Mouse (Mus musculus): ENCODE results near the gene Spsb2.
"Not testable (repeated sequence)": the region's sequence is repeated elsewhere in the genome, so short reads cannot be mapped to it uniquely, and the experiment has no call there.

The Spsb2 gene

DNA sequence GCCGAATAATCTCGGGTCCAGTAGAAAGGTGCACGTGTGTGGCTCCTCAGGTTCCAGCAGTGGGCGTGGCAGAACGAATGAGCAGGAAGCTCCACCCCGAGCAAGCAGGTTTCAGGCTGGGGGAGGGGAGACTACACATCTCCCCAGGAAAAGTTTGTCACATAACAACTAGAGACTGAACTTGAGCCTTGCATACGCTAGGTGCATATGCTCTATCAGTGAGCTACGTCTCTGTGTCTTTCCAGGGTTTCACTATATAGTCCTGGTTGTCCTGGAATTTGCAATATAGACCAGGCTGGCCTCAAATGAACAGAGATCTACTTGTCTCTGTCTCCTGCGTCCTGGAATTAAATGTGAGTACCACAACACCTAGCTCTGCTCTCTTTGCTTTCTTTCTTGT is 6.1 kb upstream of the Spsb2 start:
- not testable (repeated sequence) for DNase-seq (ENCODE audit: low spot score in 2 of 2)

DNA sequence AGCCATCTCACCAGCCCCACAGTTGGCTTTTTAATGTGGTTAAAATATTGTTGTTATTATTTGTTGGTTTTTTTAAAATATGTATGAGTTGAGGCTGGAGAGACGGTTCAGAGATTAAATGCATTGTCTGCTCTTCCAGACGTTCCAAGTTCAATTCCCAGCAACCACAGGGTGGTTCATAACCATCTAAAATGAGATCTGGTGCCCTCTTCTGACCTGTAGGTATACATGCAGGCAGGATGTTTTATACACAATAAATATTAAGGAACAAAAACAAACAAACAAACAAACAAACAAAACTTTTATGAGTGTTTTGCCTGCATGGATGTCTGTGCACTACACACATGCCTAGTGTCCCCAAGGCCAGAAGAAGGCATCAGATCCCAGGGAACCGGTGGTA is 5.4 kb upstream of the Spsb2 start:
- DNase-seq (ENCODE audit: low spot score in 2 of 2) = no peak

DNA sequence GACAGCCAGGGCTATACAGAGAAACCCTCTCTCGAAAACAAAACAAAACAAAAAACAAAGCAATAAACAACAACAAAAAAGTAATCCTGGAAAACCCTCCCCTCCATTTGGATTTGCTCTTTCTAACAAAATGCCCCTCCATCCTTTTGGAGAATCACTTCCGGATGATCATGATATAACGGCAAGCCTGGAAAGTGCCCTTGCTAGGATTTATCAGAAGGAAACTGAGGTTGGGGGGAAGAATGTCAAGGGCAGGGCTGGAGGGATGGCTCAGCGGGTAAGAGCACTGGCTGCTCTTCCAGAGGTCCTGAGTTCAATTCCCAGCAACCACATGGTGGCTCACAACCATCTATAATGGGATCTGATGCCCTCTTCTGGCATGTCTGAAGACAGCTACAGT is 4.8 kb upstream of the Spsb2 start:
- DNase-seq (ENCODE audit: low spot score in 2 of 2) = not testable (repeated sequence)

DNA sequence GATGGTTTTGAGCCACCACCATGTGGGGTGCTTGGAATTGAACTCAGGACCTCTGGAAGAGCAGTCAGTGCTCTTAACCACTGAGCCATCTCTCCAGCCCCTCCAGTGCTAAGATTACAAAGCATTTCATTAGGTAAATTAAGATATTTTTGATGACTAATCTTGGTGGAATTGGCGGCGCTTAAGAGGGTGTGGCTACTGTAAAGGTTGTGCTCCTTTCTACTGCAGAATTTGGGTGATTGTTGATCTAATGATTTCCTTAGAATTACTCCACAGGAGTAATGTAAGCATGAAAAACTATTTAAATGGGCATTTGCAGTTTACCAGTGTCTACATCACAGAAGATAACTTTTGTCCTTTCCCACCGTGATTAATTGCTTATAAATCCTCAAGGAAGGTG is 4.1 kb upstream of the Spsb2 start:
- no peak for DNase-seq (ENCODE audit: low spot score in 2 of 2)

DNA sequence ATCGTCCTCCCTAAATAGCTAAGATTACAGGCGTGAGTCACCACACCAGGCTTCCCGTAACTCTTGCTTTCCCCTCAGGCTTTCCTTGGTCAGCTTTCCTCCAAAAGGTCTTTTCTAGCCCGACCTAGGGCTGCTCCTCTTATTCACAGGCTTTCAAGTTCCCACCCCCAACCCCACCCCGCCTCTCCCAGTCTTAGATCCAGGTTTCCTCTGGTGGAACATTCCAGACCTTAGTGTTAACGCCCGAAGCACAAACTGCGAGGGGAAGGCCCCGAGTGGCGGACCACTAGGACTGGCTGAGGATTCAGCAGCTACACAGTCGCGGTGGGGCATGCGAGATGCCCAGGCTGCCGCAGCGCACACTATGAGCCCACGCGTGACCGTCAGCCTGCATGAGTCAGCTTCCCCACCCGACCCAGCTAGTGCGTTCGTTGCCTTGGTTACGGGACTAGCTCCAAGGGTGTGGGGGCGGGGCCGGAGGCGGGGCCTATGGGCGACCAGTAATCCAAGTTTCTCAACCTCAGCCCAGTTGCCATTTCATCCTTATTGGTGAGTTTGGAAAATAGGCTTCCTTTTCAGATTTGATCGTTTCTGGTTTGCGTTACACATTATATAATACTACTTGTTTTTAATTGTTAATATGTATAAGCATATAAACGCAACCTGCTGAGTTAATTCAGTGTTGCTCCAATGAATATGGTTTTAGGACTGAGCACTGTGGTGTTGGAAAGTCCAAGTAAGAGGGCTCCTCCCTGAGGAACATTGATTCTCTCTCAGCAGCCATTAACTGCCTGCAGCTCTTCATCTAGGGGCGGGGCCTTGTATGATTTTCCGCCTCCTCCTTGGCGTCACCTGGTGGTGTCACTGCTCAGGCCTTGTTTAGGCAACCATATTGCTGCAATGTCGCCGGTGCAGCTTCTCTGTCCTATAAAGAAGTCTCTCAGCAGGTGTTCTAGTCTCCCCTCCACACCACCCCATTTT is 2.8 kb upstream of the Spsb2 start:
- DNase-seq (ENCODE audit: low spot score in 2 of 2) = peak; percentile 93 to 95

DNA sequence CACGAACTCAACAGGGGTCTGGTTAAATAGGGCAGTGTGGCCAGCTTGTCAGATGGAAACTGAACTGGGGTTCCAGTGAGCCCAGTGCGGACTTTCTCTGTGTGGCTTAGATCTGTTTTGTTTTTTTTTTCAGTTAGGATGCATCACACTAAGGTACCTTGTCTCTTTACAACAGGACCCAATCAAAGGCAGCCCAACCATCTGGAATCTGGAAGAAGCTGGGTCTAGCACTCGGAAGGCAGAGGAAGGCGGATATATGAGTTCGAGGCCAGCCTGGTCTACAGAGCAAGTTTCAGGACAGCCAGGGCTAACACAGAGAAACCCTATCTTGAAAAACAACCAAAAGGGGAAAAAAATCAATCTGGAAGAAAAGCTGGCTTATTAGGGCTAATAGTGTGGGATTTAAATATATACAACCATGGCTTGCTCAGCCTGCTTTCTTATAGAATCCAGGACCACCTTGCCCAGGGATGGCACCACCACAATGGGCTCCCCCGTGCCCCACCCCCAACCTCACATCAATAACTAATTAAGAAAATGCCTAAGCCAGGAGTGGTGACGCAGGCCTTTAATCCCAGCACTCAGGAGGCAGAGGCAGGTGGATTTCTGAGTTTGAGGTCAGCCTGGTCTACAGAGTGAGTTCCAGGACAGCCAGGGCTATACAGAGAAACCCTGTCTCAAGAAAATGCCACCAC is 1.9 kb upstream of the Spsb2 start:
- DNase-seq (ENCODE audit: low spot score in 2 of 2) = no peak

DNA sequence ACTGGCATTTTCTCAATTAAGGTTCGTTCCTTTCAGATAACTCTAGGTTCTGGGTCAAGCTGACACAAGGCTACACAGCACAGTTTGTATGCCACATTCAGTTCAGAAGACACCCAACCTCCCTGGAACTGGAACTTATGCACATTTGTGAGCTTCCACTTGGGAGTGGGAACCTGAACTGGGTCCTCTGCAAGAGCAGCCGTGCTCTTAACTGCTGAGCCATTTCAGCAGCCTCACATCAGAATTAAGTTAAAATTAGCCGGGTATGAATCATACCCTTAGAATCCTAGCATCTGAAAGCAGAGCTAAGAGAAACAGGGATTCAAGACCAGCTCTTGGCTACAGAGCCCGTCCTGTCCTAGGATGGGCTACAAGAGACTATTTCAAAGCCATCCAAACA is 1.1 kb upstream of the Spsb2 start:
- DNase-seq (ENCODE audit: low spot score in 2 of 2) = no peak

DNA sequence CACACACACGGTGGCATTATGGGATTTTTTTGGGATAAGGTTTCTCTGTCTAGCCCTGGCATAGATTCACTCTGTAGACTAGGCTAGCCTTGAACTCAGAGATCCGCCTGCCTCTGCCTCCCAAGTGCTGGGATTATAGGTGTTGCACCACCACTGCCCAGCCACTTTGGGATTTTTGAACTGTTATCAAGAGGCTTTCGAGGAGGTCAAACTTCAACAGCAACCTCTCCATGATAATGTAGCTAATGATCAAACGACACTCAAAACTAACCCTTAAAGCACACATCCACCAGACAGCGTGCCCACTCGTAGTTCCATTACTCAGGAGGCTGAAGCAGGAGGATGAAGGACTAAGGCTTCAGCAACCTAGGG is 489 bp upstream of the Spsb2 start:
- no peak for DNase-seq (ENCODE audit: low spot score in 2 of 2)

DNA sequence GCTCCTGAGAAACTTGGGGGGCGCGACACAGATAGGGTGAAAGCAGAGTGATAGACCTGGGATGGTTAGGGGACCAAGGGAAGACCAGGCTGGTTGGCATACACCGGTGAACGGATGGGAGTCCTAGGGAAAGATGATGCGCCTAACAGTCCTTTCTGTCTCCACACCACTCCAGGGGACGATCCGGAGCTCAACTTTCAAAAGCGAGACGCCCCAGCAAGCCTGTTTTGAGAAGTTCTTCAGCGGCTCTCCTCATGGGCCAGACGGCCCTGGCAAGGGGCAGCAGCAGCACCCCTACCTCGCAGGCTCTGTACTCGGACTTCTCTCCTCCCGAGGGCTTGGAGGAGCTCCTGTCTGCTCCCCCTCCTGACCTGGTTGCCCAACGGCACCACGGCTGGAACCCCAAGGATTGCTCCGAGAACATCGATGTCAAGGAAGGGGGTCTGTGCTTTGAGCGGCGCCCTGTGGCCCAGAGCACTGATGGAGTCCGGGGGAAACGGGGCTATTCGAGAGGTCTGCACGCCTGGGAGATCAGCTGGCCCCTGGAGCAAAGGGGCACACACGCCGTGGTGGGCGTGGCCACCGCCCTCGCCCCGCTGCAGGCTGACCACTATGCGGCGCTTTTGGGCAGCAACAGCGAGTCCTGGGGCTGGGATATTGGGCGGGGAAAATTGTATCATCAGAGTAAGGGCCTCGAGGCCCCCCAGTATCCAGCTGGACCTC is 752 bp downstream of the Spsb2 start:
- DNase-seq (ENCODE audit: low spot score in 2 of 2) = peak; percentile 84 to 87

DNA sequence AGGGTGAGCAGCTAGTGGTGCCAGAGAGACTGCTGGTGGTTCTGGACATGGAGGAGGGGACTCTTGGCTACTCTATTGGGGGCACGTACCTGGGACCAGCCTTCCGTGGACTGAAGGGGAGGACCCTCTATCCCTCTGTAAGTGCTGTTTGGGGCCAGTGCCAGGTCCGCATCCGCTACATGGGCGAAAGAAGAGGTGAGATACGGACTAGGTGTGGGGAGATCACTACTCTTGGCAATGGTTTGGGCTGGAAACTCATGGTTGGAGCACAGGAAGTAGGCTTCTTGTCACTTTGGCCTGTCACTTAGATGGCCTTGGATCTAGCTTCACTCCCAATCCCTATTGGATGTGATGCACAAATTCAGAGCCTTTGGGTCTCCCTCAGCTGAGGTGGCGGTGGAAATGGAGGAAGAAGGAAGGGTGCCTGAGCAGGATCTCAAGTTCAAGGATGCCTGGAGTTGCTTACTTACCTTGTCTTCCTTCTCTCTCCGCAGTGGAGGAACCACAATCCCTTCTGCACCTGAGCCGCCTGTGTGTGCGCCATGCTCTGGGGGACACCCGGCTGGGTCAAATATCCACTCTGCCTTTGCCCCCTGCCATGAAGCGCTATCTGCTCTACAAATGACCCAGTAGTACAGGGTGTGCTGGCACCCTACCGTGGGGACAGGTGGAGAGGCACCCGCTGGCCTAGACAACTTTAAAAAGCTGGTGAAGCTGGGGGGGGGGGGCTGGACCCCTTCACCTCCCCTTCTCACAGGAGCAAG is 1.5 kb downstream of the Spsb2 start:
- DNase-seq (ENCODE audit: low spot score in 2 of 2) = no peak

DNA sequence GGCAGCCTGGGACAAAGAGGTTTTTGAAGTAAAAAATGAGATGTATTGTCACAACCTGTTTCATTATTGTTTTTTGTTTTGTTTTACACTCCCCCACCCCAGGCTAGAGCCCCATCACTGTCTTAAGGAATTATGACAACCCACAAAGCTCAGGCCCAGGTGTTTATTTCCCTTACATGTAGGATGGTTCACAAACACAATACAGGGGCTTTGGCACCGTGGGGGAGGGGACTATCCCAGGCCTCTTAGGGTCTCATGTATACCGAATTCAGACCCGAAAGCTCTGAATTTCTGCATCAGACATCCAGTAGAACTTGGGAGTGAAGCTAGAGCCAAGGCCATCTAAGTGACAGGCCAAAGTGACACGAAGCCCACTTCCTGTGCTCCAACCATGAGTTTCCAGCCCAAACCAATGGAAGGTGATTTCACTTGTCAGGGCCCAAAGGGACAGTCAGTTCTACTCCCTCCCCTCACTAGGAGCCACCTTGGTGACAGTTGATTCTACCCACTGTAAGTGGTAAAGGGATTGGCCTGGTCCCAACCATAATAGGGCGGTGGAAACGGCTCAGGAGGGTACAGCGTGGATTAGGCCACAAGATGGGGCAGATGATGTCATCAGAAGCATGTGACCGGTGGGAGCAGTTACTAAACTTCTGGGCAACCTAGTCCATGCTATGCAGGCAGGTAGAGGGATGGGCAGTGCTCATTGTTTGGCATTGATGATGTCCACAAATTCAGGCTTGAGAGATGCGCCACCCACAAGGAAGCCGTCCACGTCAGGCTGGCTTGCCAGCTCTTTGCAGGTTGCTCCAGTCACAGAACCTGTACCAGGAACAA is 2.3 kb downstream of the Spsb2 start:
- not testable (repeated sequence) for DNase-seq (ENCODE audit: low spot score in 2 of 2)

DNA sequence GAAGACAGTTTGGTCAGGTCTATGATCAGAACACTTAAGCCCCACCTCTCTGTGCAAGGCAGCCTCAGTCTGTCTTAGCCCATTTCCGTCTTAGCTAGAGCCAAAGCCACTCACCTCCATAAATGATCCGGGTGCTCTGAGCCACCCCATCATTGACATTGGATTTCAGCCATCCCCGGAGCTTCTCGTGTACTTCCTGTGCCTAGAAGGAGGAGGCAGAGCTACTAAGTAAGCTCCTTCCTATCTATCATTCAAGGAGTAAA is 2.9 kb downstream of the Spsb2 start:
- DNase-seq (ENCODE audit: low spot score in 2 of 2) = no peak

DNA sequence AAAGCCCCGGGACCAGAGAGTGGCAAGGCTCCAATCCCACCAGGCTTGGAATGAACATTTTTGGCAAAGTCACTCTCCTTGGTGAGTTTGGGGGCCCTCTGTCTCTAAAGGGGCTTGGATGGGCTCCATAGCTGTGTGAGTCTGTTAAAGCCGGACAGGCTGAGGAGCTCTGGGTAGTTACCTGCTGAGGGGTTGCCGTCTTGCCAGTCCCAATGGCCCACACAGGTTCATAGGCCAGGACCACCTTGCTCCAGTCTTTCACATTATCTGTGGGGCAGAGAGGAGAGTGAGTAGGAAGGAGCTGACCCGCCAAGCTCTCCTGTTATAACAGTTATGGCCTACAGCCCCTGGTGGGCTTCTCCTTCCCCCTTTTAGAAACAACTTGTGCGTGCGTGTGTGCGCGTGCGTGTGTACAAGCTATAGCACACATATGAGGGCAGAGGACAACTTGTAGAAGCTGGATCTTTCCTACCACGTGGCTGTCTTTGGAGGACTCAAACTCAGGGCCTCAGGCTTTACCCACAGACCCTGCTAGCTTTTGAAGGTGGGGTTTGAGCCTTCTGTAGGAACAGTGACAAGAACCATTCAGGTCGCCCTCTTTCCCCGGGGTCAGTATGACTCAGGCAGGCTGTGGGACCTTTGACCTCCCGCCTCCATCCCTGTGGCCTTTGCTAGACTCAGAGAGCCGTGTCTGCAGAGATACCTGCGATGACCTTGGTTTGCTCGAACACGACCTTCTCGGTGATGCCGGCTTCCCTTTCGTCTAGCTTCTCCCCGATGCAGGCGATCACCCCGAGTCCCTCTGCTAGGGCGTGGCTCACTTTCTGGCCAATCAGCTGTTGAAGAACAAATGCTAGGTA is 3.5 kb downstream of the Spsb2 start:
- no peak for DNase-seq (ENCODE audit: low spot score in 2 of 2)

DNA sequence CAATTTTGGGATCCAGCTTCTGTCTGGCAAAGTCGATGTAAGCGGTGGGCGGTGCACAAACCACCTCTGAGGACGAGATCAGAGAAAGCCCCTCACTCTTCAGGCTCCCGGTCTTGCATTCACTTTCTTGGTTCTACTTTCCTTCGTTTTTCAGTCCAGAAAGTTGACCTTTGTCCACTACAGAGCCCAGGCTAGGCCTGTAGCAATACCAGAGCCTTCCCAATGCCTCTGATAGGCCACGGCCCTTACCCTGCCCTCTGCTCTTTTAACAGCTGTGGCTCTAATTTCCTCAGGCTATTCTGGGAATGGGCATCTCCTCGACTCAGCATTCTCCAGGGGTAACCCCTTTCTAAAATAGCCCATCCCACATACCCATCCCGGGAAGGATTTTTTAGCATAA is 4.4 kb downstream of the Spsb2 start:
- no peak for DNase-seq (ENCODE audit: low spot score in 2 of 2)

DNA sequence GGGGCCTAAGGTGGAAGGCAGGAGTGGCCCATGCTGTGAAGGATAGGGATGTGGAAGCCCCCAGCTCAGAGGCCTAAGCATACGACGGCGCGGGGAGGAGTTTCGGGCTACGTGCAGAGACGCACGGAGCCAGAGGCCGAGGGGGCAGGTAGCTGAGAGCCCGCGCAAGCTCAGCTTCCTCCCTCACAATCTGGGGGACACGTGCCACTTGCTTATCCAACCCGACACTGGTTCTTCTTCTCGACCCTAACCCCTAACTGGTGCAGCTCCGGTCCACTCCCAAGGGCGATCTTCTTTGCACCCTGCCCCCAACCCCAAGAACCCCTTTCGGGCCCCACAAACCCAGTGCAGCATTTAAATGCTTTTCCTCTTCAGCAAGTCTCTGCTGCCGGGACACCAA is 5.0 kb downstream of the Spsb2 start:
- peak; percentile 63 to 70 for DNase-seq (ENCODE audit: low spot score in 2 of 2)

DNA sequence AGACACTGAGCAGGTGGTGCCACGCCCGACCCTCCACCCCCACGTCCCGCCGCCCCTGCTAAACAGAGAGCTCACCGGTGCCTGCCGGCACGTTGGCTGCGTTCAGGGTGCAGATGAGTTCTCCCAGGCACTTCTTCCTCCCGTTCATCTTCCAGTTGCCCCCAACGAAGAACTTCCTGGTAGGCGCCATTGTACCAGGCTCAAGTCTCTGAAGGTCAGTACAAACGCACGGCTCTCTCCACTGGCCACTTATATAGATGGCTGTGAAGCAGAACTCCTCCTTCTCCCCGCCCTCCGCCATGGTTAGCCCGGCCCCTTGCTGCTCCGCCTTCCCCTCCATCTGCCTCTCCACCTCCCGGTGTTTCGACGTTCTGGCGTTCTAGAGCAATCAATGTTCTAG is 5.5 kb downstream of the Spsb2 start, which contains the start of gene Tpi1:
TSS of gene Tpi1 (minus strand) at position 364 of the 400 bp plus-strand sequence.
- DNase-seq (ENCODE audit: low spot score in 2 of 2) = peak; percentile 89 to 93

DNA sequence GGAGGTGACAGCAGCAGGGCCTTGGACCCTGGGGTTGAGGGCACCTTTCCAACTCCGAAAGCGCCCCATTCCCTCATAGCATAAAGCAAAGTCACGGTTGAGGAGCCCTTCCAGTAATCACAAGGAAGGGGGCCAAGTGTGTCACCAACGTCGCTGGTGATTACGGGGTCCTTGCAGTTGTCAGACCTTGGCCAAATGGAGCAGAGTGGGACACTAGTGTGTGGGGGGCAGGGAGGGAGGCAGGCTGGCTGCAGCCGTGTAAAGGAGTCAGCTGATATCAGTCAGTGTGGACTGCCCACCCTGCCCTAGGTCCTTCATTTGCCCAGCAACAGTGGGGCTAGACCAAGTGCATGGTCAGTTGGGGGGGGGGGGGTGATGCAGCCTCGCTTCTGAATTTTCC is 6.0 kb downstream of the Spsb2 start:
- DNase-seq (ENCODE audit: low spot score in 2 of 2) = no peak

DNA sequence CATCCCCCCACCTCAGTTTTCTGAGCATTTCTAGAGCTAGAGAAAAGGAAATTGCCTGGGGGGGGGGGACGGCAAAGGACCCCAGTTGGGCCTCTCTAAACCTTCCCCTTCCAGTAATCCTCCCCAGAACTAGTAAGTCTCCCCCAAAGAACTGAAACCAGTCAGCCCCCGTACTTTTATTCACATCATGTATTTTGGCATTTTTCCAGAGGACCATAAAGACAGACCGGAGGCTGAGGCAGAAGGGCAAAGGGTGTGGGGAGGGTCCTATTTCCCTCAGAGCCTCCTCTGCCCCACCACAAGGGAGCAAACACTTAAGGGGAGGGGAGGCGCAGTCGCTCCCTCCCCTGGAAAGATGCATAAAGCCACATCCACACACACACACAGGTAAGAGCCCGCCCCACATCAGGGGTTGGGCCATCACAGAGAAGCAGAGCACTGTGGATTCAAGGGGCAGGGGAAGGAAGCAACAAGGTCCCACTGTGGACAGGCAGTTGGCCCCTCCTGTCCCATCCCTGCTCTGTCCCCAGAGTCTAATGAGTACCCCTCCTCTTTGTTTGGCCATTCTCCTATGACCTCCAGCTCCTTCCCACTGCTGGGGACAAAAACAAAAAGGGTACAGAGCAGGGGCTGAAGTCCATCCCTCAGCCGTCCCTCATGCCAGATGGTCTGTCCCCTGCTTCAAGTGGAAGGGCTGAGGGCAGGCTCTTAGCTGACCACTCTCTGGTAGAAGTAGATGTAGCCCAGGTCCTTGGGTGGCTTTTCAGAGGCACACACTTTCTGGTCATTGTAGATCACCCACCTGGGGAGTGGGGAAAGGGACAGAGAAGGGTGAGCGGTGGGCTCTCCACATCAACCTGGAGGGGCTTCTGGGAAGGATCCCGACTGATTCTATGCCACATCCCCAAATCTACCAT is 6.7 kb downstream of the Spsb2 start:
- no peak for DNase-seq (ENCODE audit: low spot score in 2 of 2)

DNA sequence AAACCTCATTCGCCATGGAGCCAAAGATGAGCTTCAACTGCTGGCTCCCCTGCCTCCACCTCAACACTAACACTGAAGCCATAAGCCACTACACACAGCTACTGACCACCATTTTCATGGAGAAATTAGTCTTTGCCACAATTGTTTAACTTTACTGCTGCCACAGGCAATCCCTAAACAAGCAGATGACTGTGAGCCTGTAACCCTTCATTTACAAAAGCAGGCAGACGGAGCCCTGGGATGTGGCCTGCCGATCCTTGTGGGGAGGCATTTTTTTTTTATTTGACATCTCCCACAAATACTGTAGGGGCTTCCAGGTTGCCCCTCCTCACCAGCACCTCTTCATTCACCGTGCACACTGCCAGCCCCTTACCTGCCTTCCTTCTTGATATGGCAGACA is 8.2 kb downstream of the Spsb2 start:
- no peak for DNase-seq (ENCODE audit: low spot score in 2 of 2)
